Mouse (Mus musculus): ENCODE measurements around the gene Htr3a. TPM values are rescaled to one million over a fixed set of nuclear protein-coding genes. Genes with fewer than 3 reads are reported as not detected.

Gene Htr3a
- polyA plus RNA-seq, 1 experiment from 2014 or later: 1.3 TPM

DNA sequence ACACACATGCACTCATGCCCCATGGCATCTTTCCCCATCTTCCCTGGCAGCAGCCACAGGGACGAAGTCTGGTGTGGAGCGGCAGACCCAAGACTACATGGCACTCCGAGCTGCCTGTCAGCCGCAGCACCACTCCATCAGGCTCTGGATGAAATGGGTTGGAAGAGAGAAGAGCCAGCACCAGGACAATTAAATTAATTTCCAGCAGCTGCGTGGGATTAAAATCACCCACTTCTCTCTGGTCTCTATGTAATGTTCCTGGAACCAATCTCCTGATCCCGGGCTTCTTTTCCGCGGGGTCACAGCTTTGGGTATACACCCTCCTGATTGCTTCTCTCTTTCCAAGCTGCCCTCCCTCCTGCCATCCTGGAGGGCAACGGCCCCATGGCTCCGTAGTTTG lies 49.4 kb downstream of the Htr3a start:
- Histone ChIP-seq H3K4me1 (ENCODE audit: control insufficient read depth, insufficient read depth, low read length) (no peaks in the 10 kb centered on the region), H3K36me3 (replicated peaks; ENCODE audit: control insufficient read depth, insufficient read depth, low read depth, low read length) (no peaks in the 10 kb centered on the region), H3K9ac (replicated peaks; ENCODE audit: low read length) (no peak overlapping the region), H3K4me3 (ENCODE audit: low read depth, low read length) (no peak overlapping the region), H3K9me3 (replicated peaks; ENCODE audit: control insufficient read depth, low read length) (no peaks in the 10 kb centered on the region), H3K27me3 (ENCODE audit: control insufficient read depth, insufficient read depth, low read length) (no peaks in the 10 kb centered on the region), H3K27ac (replicated peaks; ENCODE audit: low read depth, low read length) (no peak overlapping the region), H3K4me2 (ENCODE audit: low read depth, low read length) (no peak overlapping the region)
- no peak for ATAC-seq (replicated peaks; ENCODE audit: insufficient number of reproducible peaks, low FRiP score, low TSS enrichment, low read depth)
- WGBS: 69% methylated on average over 10 of the region's 10 CpGs
- DNase-seq (ENCODE audit: low spot score): no peak

DNA sequence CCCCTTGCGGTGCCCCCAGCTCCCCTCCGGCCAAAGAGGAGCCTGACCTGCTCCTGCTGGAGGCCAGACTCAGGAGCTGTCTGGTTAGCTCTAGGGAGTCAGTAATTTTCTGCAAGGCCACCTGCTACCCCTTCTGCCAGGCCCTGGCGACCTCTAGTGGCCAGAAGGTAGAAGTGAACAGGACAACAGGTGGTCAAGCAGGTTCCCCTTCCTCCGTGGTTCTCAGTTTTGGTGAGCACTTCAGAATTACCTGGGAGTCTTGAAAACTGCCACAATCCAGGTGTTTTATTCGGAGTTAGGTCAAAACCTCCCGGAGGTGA lies 50.4 kb downstream of the Htr3a start:
- 4% methylated on average over 6 of the region's 6 CpGs for WGBS
- Histone ChIP-seq H3K4me3 (ENCODE audit: low read depth, low read length) (no peak overlapping the region), H3K36me3 (replicated peaks; ENCODE audit: control insufficient read depth, insufficient read depth, low read depth, low read length) (no peaks in the 10 kb centered on the region), H3K9me3 (replicated peaks; ENCODE audit: control insufficient read depth, low read length) (no peaks in the 10 kb centered on the region), H3K27me3 (ENCODE audit: control insufficient read depth, insufficient read depth, low read length) (no peaks in the 10 kb centered on the region), H3K4me2 (ENCODE audit: low read depth, low read length) (no peak overlapping the region), H3K9ac (replicated peaks; ENCODE audit: low read length) (no peak overlapping the region), H3K27ac (replicated peaks; ENCODE audit: low read depth, low read length) (no peak overlapping the region), H3K4me1 (ENCODE audit: control insufficient read depth, insufficient read depth, low read length) (no peaks in the 10 kb centered on the region)
- DNase-seq (ENCODE audit: low spot score): peak; percentile 80
- 0 out of 2 replicates have a peak, but pooled peaks have one; percentile 75 for ATAC-seq (replicated peaks; ENCODE audit: insufficient number of reproducible peaks, low FRiP score, low TSS enrichment, low read depth)

DNA sequence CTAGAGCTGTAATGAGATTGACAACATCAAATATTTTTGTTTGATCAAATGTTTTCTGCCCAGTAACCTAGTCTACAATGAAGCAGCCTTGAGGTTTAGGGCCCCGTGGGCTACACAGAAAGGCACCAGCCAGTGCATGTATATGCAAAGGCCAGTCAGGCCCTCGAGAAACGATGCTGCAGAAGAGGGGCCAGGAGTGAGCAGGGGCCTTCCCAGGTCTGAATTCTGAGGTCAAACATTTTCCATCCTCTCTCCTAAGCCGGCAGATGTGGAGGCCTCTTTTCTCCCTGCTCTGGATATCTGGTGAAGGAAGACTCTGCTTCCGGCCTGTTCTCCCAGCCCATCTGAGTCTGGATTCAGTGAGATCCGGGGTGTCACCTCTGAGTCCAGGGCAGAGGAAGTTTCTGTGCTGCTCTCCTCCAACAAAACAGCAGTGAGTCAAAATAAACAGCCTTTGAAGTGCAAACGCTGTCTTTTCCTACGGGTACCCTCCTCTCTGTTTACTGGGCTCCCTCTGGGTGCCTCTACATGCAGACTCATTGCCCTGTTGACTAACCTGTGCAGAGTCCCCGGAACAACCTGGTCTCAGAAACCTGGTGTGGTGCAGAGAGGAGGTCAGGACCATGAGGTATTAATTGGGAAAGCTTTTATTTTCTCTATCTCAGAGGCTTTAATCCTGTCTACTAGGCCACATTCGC lies 50.9 kb downstream of the Htr3a start:
- Histone ChIP-seq H3K9ac (replicated peaks; ENCODE audit: low read length) (no peak overlapping the region), H3K4me1 (ENCODE audit: control insufficient read depth, insufficient read depth, low read length) (no peaks in the 10 kb centered on the region), H3K4me2 (ENCODE audit: low read depth, low read length) (no peak overlapping the region), H3K4me3 (ENCODE audit: low read depth, low read length) (no peak overlapping the region), H3K27ac (replicated peaks; ENCODE audit: low read depth, low read length) (no peak overlapping the region), H3K36me3 (replicated peaks; ENCODE audit: control insufficient read depth, insufficient read depth, low read depth, low read length) (no peaks in the 10 kb centered on the region), H3K9me3 (replicated peaks; ENCODE audit: control insufficient read depth, low read length) (no peaks in the 10 kb centered on the region), H3K27me3 (ENCODE audit: control insufficient read depth, insufficient read depth, low read length) (no peaks in the 10 kb centered on the region)
- DNase-seq (ENCODE audit: low spot score): no peak
- 0 out of 2 replicates have a peak, but pooled peaks have one; percentile 23 for ATAC-seq (replicated peaks; ENCODE audit: insufficient number of reproducible peaks, low FRiP score, low TSS enrichment, low read depth)
- WGBS: 23% methylated on average over 10 of the region's 10 CpGs

DNA sequence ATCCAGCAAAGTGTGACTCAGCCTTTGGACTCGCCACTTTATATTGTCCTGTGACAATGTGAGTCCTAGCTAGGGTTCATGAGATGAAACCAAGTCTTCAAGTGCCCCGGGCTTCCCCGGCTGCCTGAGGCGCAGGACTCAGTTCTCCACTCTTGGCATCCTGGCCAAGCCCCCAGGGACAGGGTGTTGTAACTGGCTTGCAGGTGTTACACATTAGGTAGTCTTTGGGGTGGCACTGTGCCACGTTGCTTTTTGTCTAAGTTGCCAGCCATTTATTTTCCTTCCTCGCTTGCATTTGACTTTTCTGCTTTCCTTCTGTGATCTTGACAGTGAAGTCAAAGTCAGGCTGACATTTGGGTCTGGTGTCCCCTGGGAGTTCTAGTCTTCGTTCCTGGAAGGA lies 53.0 kb downstream of the Htr3a start:
- no peak overlapping the region for H3K27ac ChIP-seq (replicated peaks; ENCODE audit: low read depth, low read length)
- H3K27me3 ChIP-seq (ENCODE audit: control insufficient read depth, insufficient read depth, low read length): no peaks in the 10 kb centered on the region
- no peaks in the 10 kb centered on the region for H3K4me1 ChIP-seq (ENCODE audit: control insufficient read depth, insufficient read depth, low read length)
- H3K36me3 ChIP-seq (replicated peaks; ENCODE audit: control insufficient read depth, insufficient read depth, low read depth, low read length): no peaks in the 10 kb centered on the region
- WGBS: 77% methylated on average over 7 of the region's 7 CpGs
- H3K4me3 ChIP-seq (ENCODE audit: low read depth, low read length): no peak overlapping the region
- DNase-seq (ENCODE audit: low spot score) (no peak), ATAC-seq (replicated peaks; ENCODE audit: insufficient number of reproducible peaks, low FRiP score, low TSS enrichment, low read depth) (no peak)
- H3K9me3 ChIP-seq (replicated peaks; ENCODE audit: control insufficient read depth, low read length): no peaks in the 10 kb centered on the region
- no peak overlapping the region for H3K9ac ChIP-seq (replicated peaks; ENCODE audit: low read length)
- no peak overlapping the region for H3K4me2 ChIP-seq (ENCODE audit: low read depth, low read length)

DNA sequence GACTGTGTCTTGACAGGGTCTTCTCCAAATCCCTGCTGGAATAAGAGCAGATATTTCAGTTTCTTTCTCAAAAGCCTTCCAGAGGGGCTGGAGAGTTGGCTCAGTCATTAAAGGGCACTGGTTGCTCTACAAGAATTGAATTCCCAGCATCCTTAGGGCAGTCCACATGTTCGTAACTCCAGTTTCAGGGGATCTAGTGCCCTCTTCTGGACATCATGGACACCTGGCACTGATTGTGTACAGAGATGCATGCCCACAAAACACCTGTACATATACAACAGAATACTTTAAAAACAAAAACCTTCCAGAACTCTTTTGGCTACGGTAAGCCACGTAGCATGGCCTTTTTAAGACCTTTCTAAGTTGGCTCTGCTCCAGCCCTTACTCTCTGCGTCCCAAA lies 54.7 kb downstream of the Htr3a start:
- Histone ChIP-seq H3K4me1 (ENCODE audit: control insufficient read depth, insufficient read depth, low read length) (no peaks in the 10 kb centered on the region), H3K9ac (replicated peaks; ENCODE audit: low read length) (no peak overlapping the region), H3K4me3 (ENCODE audit: low read depth, low read length) (no peak overlapping the region), H3K27ac (replicated peaks; ENCODE audit: low read depth, low read length) (no peak overlapping the region), H3K4me2 (ENCODE audit: low read depth, low read length) (no peak overlapping the region), H3K27me3 (ENCODE audit: control insufficient read depth, insufficient read depth, low read length) (no peaks in the 10 kb centered on the region), H3K36me3 (replicated peaks; ENCODE audit: control insufficient read depth, insufficient read depth, low read depth, low read length) (no peaks in the 10 kb centered on the region), H3K9me3 (replicated peaks; ENCODE audit: control insufficient read depth, low read length) (no peaks in the 10 kb centered on the region)
- ATAC-seq (replicated peaks; ENCODE audit: insufficient number of reproducible peaks, low FRiP score, low TSS enrichment, low read depth) (no peak), DNase-seq (ENCODE audit: low spot score) (no peak)
- 91% methylated on average over 4 of the region's 4 CpGs for WGBS

DNA sequence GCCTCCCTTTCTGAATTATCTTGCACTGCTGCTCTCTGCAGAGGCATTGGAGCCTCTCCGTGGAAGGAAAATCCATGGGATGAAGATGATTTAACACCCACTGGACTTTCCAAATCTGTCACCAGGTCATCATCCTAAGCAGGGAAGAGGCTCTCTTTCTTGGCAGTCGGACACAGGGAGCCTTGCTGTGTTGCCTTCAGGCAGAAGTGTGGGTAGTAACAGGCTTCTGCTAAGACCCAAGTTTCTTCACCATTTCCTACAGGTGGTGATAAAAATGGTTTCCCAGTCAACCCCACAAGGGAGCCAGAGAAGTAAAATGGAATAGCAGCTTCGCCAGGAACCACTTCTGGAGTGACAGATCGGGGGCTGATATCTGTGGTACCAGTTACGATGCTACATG lies 61.4 kb downstream of the Htr3a start:
- Histone ChIP-seq H3K9ac (replicated peaks; ENCODE audit: low read length) (no peak overlapping the region), H3K36me3 (replicated peaks; ENCODE audit: control insufficient read depth, insufficient read depth, low read depth, low read length) (no peaks in the 10 kb centered on the region), H3K4me1 (ENCODE audit: control insufficient read depth, insufficient read depth, low read length) (no peaks in the 10 kb centered on the region), H3K9me3 (replicated peaks; ENCODE audit: control insufficient read depth, low read length) (no peaks in the 10 kb centered on the region), H3K4me3 (ENCODE audit: low read depth, low read length) (no peak overlapping the region), H3K4me2 (ENCODE audit: low read depth, low read length) (no peak overlapping the region), H3K27ac (replicated peaks; ENCODE audit: low read depth, low read length) (no peak overlapping the region), H3K27me3 (ENCODE audit: control insufficient read depth, insufficient read depth, low read length) (no peaks in the 10 kb centered on the region)
- 92% methylated on average over 5 of the region's 5 CpGs for WGBS
- no peak for DNase-seq (ENCODE audit: low spot score)
- no peak for ATAC-seq (replicated peaks; ENCODE audit: insufficient number of reproducible peaks, low FRiP score, low TSS enrichment, low read depth)

Other genes with a start within 250 kb of the Htr3a start
- 3.0 and 4.8 TPM in 2 replicates for gene Zbtb16, start 74.9 kb downstream of the Htr3a start, polyA plus RNA-seq (2014; fragmentation: Nextera tagmentation; extraction: Ambion mirVana)
- 0.50 and 1.1 TPM in 2 replicates for gene Htr3b, start 53.9 kb upstream of the Htr3a start, polyA plus RNA-seq (2014; fragmentation: Nextera tagmentation; extraction: Ambion mirVana)
- 38.8 and 41.3 TPM in 2 replicates for gene Usp28, start 74.3 kb upstream of the Htr3a start, polyA plus RNA-seq (2014; fragmentation: Nextera tagmentation; extraction: Ambion mirVana)
- gene Zw10, start 144.5 kb upstream of the Htr3a start, polyA plus RNA-seq (2014; fragmentation: Nextera tagmentation; extraction: Ambion mirVana): 57.3 and 58.6 TPM in 2 replicates
- gene Tmprss5, start 170.2 kb upstream of the Htr3a start, polyA plus RNA-seq (2014; fragmentation: Nextera tagmentation; extraction: Ambion mirVana): 0.21 and 0.93 TPM in 2 replicates

All from embryonic facial prominence, embryonic 11.5 days (tissue).